Mouse (Mus musculus): ENCODE results near the gene Klf5. TPM values are rescaled to one million over a fixed set of nuclear protein-coding genes. Genes with fewer than 3 reads are reported as not detected.

The Klf5 gene
- total RNA-seq, 1 experiment from 2014 or later, result 1.2 TPM

- no peak for ATAC-seq (replicated peaks; ENCODE audit: low read depth, poor library complexity, severe bottlenecking)
These were observed 7.9 kb downstream of the Klf5 start for GRCm38 (mm10) chr14:99306410-99306809.

- ATAC-seq (replicated peaks; ENCODE audit: low read depth, poor library complexity, severe bottlenecking), result no peak
These were observed 11.1 kb downstream of the Klf5 start for GRCm38 (mm10) chr14:99309606-99310005.

GRCm38 (mm10) chr14:99310358-99310757 lies 11.9 kb downstream of the Klf5 start:
- ATAC-seq (replicated peaks; ENCODE audit: low read depth, poor library complexity, severe bottlenecking), result no peak

GRCm38 (mm10) chr14:99313062-99313461 lies 14.6 kb downstream of the Klf5 start:
- ATAC-seq (replicated peaks; ENCODE audit: low read depth, poor library complexity, severe bottlenecking), result no peak

- no peak for ATAC-seq (replicated peaks; ENCODE audit: low read depth, poor library complexity, severe bottlenecking)
These were observed 17.8 kb downstream of the Klf5 start for GRCm38 (mm10) chr14:99316275-99316674.

- no peak for ATAC-seq (replicated peaks; ENCODE audit: low read depth, poor library complexity, severe bottlenecking)
These were observed 22.2 kb downstream of the Klf5 start for GRCm38 (mm10) chr14:99320736-99321135.

GRCm38 (mm10) chr14:99323376-99323775 lies 24.9 kb downstream of the Klf5 start:
- no peak for ATAC-seq (replicated peaks; ENCODE audit: low read depth, poor library complexity, severe bottlenecking)

- ATAC-seq (replicated peaks; ENCODE audit: low read depth, poor library complexity, severe bottlenecking), result no peak
These were observed 26.0 kb downstream of the Klf5 start for GRCm38 (mm10) chr14:99324523-99324922.

- no peak for ATAC-seq (replicated peaks; ENCODE audit: low read depth, poor library complexity, severe bottlenecking)
These were observed 27.3 kb downstream of the Klf5 start for GRCm38 (mm10) chr14:99325597-99326472.

- no peak for ATAC-seq (replicated peaks; ENCODE audit: low read depth, poor library complexity, severe bottlenecking)
These were observed 38.1 kb downstream of the Klf5 start for GRCm38 (mm10) chr14:99336598-99336997.

- no peak for ATAC-seq (replicated peaks; ENCODE audit: low read depth, poor library complexity, severe bottlenecking)
These were observed 40.5 kb downstream of the Klf5 start for GRCm38 (mm10) chr14:99339021-99339420.

GRCm38 (mm10) chr14:99339681-99340522 lies 41.4 kb downstream of the Klf5 start:
- ATAC-seq (replicated peaks; ENCODE audit: low read depth, poor library complexity, severe bottlenecking), result no peak

GRCm38 (mm10) chr14:99340703-99341102 lies 42.2 kb downstream of the Klf5 start:
- ATAC-seq (replicated peaks; ENCODE audit: low read depth, poor library complexity, severe bottlenecking), result no peak

- no peak for ATAC-seq (replicated peaks; ENCODE audit: low read depth, poor library complexity, severe bottlenecking)
These were observed 49.8 kb downstream of the Klf5 start for GRCm38 (mm10) chr14:99348175-99348764.

GRCm38 (mm10) chr14:99349606-99350005 lies 51.1 kb downstream of the Klf5 start:
- ATAC-seq (replicated peaks; ENCODE audit: low read depth, poor library complexity, severe bottlenecking), result no peak

- ATAC-seq (replicated peaks; ENCODE audit: low read depth, poor library complexity, severe bottlenecking), result no peak
These were observed 54.5 kb downstream of the Klf5 start for GRCm38 (mm10) chr14:99352989-99353388.

- ATAC-seq (replicated peaks; ENCODE audit: low read depth, poor library complexity, severe bottlenecking), result no peak
These were observed 55.6 kb downstream of the Klf5 start for GRCm38 (mm10) chr14:99354046-99354445.

GRCm38 (mm10) chr14:99354761-99355609 lies 56.5 kb downstream of the Klf5 start:
- no peak for ATAC-seq (replicated peaks; ENCODE audit: low read depth, poor library complexity, severe bottlenecking)

- ATAC-seq (replicated peaks; ENCODE audit: low read depth, poor library complexity, severe bottlenecking), result no peak
These were observed 57.0 kb downstream of the Klf5 start for GRCm38 (mm10) chr14:99355610-99355870.

- ATAC-seq (replicated peaks; ENCODE audit: low read depth, poor library complexity, severe bottlenecking), result no peak
These were observed 64.5 kb downstream of the Klf5 start for GRCm38 (mm10) chr14:99362956-99363355.

Measured in common myeloid progenitor, adult 5-6 weeks (primary cell).